Mouse (Mus musculus): Measurements from ENCODE around the gene Gpr33.

Gene Gpr33

GRCm38 (mm10) chr12:51983625-51984024, 44.2 kb downstream of the Gpr33 start:
- DNase-seq, result no peak

GRCm38 (mm10) chr12:51976531-51976930, 51.3 kb downstream of the Gpr33 start:
- no peak for DNase-seq

GRCm38 (mm10) chr12:51974381-51974780, 53.5 kb downstream of the Gpr33 start:
- DNase-seq, result no peak

Measured in right cerebral cortex, postnatal 4 days (tissue).